Mouse (Mus musculus) frontal cortex, adult (tissue): Measurements from ENCODE around the gene Hist1h4k.
"Not testable (repeated sequence)": the region's sequence is repeated elsewhere in the genome, so short reads cannot be mapped to it uniquely, and the experiment has no call there.

Experiments used
- ATAC-seq: cut with Nextera tagmentation; 2 replicates; pipeline ENCODE4 v1.9.2; 2017; ENCODE audit warnings: mild to moderate bottlenecking, moderate library complexity, mixed read lengths; ENCODE audit not compliant: low TSS enrichment

Gene Hist1h4k

DNA sequence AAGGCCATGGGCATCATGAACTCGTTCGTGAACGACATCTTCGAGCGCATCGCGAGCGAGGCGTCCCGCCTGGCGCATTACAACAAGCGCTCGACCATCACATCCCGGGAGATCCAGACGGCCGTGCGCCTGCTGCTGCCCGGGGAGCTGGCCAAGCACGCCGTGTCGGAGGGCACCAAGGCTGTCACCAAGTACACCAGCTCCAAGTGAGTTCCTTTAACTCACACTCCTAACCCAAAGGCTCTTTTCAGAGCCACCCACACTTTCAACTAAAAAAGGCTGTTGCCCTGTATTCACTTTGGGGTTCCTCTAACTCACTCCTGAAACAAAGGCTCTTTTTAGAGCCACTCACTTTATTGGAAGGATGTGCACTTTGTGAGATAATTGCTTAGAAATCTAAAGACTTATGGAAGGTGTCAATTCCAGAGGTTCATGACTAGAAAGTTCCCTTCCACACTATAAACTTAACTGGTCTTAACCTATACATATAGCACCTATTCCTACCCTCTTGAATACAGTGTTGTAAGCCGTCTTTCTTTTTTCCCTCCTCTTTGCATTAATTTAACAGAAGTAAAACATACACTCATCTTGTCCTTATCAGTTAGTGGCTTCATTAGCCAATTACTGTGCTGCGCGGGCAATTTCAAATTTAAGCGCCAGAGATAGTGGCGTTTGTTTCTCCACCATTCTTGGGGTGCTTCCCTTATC is 4.1 kb upstream of the Hist1h4k start:
- 0 out of 2 replicates have a peak, but pooled peaks have one; percentile 8 for ATAC-seq

DNA sequence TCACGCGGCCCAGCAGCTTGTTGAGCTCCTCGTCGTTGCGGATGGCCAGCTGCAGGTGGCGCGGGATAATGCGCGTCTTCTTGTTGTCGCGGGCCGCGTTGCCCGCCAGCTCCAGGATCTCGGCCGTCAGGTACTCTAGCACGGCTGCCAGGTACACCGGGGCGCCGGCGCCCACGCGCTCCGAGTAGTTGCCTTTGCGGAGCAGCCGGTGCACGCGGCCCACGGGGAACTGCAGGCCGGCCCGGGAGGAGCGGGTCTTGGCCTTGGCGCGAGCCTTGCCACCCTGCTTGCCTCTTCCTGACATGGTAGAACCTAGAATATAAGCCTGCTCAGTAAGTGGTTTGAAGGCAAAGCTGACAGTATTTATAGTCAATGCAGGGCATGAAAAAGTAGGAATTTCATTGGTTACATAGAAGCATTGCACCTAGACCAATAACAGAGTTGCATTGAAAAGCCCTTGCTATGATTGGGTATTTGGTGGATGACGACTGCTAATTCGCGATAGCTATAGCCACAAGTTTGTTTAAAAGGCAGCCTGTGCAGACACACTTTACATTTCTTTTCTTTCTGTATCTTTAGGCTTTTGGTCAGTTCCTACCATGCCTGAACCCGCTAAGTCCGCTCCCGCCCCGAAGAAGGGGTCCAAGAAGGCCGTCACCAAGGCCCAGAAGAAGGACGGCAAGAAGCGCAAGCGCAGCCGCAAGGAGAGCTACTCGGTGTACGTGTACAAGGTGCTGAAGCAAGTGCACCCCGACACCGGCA is 3.4 kb upstream of the Hist1h4k start, which contains the start of the genes Hist1h2ak and Hist1h2bn:
Gene Hist1h2ak, minus strand, starts transcription at position 304 of the 762 bp plus-strand sequence.
Gene Hist1h2bn, plus strand, starts transcription at position 600 of the 762 bp plus-strand sequence.
- ATAC-seq: peak; percentile 98

GRCm38 (mm10) chr13:21753051-21753523 is 2.8 kb upstream of the Hist1h4k start:
- no peak for ATAC-seq

- no peak for ATAC-seq
Observed at GRCm38 (mm10) chr13:21752356-21752755, 2.1 kb upstream of the Hist1h4k start.

DNA sequence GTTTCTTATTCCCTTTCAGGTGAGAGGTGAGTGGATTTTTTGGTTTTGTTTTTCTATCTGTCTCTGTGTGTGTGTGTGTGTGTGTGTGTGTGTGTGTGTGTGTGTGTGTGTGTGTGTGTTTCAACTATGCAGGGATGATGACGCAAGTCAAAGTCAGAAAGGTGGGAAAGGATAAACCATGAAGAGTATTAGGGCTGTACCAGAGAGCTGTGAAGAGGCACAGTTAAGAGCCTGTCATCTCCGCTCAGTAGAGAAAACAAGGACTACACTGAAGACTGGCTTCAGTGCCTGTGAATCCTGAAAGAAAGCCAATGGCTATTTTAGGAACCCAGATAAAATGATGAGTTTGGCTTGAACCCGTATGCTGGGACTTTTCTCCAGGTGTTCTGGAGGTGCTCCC is 1.5 kb upstream of the Hist1h4k start:
- ATAC-seq: no peak

- no peak for ATAC-seq
Observed at GRCm38 (mm10) chr13:21751417-21751816, 1.1 kb upstream of the Hist1h4k start.

- no peak for ATAC-seq
Observed at GRCm38 (mm10) chr13:21749387-21750158, 732 bp downstream of the Hist1h4k start.

GRCm38 (mm10) chr13:21745006-21745405 is 5.3 kb downstream of the Hist1h4k start:
- no peak for ATAC-seq

GRCm38 (mm10) chr13:21734906-21735767 is 15.2 kb downstream of the Hist1h4k start, which contains the start of gene Hist1h4j:
TSS of gene Hist1h4j (plus strand) at chr13:21735064.
- peak; percentile 92 for ATAC-seq

GRCm38 (mm10) chr13:21734010-21734905 is 16.0 kb downstream of the Hist1h4k start:
- peak; percentile 70 for ATAC-seq

DNA sequence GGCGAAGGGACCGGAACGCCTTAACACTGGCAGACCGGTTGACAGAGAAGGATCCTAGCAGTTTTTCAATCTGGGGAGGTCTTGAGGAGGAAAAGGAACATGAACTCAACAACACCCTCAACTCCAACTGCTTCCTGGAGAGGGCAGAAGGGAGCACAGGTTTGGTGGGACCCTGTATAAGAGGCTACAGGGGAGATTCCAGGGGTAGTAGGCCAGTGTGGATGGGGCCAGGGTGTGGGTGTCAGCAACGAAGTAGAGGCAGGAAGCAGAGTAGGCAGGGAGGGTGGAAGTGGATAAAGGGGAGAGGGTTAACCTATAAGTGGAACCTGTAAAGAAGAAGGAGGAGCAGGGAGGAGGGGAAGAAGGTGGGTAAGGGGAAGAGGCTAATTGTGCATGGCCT is 16.8 kb downstream of the Hist1h4k start:
- no peak for ATAC-seq

- no peak for ATAC-seq
Observed at GRCm38 (mm10) chr13:21729544-21729943, 20.8 kb downstream of the Hist1h4k start.

GRCm38 (mm10) chr13:21727948-21728572 is 22.2 kb downstream of the Hist1h4k start:
- no peak for ATAC-seq

GRCm38 (mm10) chr13:21722993-21723836 is 27.1 kb downstream of the Hist1h4k start:
- no peak for ATAC-seq

DNA sequence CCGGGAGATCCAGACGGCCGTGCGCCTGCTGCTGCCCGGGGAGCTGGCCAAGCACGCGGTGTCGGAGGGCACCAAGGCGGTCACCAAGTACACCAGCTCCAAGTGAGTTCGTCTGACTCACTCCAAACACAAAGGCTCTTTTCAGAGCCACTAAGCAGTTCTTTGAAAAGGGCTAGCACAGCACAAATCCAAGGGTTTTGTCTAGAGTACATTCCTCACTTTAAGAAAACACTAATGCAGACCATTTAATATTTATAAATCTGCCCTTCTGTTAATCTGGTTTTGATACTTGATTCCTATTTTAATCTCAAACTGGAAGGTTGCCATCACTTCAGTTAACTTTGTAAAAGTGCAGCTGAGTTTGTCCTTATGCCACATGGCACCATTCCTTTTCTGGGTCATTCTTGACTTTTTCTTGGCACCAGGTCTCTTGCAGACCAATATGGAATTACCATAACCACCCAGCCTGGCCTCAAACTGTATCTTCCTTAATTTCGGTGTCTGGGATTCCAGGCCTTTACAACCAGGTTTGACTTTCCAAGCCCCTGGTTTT is 27.9 kb downstream of the Hist1h4k start:
- ATAC-seq: no peak

- ATAC-seq: peak; percentile 100
Observed at GRCm38 (mm10) chr13:21721757-21722372, 28.4 kb downstream of the Hist1h4k start, which contains the start of gene Hist1h2bm. TSS of gene Hist1h2bm (plus strand) at chr13:21722044.

- not testable (repeated sequence) for ATAC-seq
Observed at GRCm38 (mm10) chr13:21721107-21721756, 29.1 kb downstream of the Hist1h4k start.
